Mouse (Mus musculus) frontal cortex, postnatal 25 days (tissue): ENCODE results near the gene Tmem201.

Source experiments
- DNase-seq, 2 experiments: peaks; one replicate each; pipeline ENCODE4 v3.0.0; 2022; ENCODE audit warnings: low spot score in 2 of 2

Gene Tmem201

DNA sequence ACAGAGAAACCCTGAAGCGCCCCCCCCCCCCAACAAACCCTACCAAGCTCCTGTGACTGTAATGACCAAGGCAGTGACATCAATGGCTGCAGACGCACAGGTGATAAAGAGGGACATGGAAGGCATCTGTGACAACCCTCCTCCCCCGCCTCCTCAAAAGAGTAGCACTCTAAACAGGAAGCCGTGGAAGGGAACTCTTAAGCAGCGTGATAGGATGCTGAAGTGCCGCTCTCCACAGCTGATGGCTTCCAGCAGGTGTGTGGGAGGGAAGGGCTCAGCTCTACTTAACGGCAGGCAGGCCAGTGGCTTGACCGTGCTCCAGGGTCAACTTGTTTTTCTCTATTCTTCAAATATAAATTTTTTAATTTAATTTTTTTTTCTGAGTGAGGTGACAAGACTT is 16.7 kb downstream of the Tmem201 start:
- DNase-seq, result no peak

DNA sequence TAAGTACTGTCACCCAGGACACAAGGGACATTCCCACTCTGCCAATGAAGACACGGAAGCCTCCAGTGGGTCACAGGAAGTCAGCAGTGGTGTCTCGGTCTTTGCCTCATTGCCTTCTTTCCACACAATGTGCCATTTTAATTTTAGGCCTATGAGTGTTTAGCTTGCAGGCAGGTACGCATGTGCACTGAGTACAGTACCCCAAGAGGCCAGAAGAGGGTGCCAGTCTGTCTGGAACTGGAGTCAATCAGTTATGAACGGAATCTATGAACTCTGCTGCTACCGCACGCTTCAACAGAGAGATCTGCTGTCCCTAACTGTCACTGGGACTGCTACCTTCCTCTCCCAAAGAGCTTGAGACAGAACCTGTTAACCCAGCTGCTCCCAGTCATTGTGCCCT is 18.2 kb downstream of the Tmem201 start:
- no peak for DNase-seq

DNA sequence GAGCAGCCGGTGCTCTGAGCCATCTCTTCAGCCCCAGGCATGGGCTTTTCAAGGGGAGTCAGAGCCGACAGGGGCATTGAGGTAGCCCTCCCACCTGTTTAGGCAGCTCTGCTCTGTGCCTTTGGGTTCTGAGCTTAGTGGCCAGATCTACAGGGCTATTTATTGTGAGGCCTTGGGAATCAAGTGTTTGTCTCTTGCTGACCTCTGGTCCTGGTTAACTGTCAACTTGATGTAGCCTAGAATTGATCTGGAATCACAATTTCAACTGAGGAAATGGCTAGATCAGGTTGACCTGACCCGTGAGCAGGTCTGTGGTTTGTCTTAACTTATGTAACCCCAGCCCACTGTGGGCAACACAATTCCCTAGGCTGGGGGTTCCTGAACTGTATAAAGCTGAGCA is 23.3 kb downstream of the Tmem201 start:
- no peak for DNase-seq

DNA sequence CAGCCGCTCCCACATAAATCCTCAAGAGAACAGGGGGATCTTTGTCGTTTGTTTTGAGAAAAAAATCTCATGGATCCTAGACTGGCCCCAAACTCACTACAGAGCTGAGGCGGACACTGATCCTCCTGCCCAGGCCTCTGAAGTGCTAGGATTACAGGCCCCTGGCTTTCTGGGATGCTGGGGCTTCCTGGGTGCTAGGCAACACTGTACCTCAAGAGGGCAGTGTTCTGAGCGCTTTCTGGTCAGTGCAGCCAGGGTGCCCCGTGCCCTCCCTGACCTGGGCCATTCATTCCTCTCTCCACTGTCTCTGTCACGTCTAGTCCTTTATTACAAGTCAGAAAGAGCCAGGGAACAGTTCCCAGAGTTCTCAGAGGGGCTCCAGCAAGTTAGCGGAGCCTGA is 25.9 kb downstream of the Tmem201 start:
- no peak for DNase-seq

DNA sequence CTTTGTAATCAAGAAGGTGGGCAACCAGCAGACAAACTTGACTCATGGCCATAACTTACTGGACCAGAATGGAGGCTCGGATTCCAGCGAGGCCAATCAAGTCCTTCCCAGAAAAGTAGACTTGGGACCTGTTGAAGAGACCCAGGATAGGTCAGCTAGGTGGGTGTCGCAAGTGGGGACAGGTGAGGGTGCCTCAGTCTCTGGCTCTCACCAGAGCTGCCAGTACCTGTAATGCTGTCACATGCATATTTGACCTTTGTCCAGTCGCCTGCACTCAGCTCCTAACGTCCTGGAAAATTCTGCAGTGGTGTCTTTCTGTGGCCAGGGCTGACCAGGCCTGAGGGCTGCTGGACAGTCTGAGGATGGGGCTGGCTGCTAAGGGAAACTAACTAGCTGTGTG is 26.4 kb downstream of the Tmem201 start:
- DNase-seq, result no peak

DNA sequence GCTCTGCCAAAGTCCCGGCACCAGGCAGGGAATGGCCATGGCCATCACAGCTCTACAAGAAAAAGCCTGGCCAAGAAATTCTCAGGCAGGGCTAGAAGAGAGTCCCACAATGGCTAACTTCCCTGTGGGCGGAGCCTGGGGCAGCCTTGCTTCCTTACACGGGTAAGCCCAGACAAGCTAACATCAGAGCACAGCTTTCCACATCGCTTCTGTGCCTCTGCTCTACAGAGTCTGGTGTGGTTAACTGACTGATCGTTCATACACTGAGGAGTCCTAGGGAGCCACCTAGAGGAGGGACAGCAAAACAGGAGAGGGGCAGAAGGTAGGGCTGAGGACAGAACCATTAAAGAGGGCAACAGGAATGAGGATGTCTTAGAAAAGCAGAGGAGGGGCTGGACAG is 27.3 kb downstream of the Tmem201 start:
- no peak for DNase-seq

DNA sequence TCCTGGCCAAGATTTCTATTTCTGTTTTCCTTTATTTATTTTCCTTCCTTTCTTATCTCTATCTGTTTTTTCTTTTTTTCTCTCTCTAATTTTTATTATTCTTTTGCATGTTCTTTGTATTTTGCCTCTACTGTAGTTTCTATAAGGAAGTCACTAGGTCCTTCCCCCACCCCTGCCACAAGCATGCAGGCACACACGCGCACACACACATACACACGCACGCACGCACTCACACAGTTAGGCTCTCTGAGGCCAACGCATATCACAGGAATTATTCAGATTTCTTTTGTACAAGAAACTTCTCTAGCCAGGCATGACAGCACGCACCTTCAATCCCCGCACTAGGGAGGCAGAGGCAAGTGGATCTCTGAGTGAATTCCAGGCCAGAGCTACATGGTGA is 31.9 kb downstream of the Tmem201 start:
- no peak for DNase-seq

DNA sequence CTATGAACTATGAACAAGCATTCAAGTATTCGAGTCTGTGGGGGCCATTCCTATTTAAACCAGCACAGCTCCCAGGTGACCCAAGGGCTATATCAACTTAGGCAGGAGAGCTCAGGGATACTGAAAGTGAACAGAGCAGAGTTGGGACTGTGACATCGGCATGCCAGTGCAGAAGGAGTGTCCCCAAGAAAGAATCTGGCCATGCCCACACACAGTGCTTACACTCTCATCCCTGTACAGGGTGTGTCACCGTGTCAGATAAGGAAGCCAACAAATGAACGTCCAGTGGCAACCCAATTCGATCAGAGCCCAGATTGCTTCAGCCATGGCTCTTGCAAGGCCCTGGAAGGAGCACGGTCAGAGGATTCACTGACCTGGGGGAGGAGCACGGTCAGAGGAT is 32.5 kb downstream of the Tmem201 start:
- no peak for DNase-seq

DNA sequence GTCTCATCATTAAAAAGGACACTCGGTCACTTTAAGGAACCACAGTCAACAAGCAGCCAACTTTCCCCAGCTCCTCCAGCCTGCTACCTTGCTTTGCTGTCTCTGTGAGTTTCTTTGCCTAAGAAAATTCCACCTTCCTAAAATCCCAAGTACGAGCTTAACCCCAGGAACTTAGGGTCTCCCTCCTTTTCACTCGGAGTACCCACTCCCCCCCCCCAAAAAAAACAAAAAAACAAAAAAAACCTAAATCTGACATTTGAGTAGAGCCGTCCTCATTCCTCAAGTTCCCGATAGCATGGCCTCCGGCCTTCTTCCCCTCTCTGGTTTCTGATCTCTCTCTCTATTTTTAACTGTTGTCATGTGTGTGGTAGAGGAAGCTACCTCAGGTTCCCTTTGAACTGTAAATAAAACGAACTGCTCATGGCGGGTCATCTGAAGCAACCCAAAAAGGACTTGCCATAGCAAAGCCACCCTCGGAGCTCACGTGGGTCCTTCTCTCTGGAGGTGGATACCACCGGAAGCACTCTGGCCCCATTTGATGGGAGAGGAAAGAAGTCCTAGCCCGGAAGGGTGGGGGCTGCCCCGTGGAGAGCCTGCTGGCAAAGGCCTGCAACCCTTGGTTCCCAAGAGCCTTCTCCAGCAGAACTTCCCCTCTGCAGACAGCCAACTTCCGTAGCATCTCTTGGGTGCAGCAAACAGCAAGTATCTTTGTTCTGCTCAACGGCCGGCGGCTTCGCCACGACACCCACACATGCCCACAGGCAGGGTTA is 35.4 kb downstream of the Tmem201 start, which contains the start of gene Pik3cd:
Pik3cd (minus strand) TSS at position 362 of the 770 bp plus-strand sequence.
- DNase-seq, result no peak

DNA sequence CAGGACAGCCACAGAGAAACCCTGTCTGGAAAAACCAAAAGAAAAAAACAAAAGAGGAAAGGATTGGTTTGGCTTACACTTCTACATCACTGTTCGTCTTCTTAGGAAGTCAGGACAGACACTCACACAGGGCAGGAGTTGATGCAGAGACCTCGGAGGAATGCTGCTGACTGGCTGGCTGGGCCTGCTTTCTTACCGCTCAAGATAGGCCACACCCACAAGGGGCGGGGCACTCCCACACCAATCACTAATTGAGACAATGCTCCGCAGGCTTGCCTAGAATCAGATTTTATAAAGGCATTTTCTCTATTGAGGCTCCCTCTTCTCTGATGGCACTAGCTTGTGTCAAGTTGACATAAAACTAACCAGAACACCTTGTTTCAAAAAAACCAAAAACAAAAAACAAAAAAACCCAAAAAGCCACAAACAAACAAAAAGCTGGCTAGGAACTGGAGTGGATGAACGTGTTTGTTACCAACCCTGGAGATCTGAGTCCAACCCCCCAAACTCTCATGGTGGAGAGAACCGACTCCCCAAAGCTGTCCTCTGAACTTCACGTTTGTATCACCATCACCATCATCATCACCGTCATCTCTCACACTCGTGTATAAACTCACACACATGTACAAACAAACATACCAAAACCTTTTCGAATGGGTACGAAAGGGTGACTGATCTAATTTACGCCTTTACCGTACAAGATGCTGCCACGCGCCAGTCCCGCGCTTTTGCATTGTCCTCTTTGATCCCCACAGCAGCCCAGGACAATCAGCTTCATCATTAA is 36.2 kb downstream of the Tmem201 start:
- DNase-seq, result no peak

DNA sequence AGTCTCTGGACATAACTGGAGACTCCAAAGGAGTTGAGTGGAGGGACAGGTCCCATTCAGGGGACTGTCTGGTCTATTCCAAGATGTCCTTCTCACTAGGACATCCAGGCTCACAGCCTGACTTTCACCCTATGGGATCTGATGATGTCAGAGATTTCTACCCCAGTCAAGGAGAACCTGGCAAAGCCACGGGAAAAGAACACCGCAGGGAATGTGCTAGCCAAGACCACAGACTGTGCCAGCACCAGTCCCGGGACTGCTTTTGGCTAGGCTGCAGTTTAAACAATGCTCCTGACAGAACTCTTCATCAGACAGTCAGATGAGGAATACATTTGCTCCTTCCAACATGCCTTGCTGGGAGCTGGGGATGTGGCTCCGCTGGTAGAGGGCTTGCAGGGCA is 37.9 kb downstream of the Tmem201 start:
- DNase-seq, result no peak

DNA sequence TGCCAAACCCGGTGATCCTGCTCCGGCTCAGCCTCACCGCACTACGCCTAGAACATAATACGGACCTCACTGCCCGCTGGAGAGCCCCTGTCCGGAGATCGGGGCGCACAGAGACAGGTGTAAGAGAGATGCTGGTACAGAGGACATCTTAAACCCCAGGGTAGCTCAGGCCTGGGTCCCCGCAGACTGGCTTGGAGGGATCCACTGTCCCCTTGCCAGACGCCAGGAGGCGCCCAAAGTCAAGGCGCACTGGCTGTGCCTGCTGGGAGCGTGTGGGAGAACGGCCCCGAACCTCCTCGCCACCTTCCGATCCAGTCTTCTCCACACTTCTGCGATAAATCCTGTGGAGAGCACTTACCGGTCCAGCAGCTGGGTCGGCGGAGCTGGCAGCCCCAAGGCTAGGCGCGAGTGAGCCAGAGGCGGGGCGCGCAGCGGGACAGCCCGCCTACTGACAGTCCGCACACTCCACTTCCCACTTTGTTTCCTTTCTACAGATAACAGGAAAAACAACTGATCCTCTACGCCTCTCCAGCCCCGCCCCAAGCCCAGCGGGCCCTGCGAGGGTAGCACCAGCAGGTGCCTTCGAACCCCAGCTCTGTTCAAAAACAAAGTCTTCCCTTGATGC is 39.5 kb downstream of the Tmem201 start:
- no peak for DNase-seq

DNA sequence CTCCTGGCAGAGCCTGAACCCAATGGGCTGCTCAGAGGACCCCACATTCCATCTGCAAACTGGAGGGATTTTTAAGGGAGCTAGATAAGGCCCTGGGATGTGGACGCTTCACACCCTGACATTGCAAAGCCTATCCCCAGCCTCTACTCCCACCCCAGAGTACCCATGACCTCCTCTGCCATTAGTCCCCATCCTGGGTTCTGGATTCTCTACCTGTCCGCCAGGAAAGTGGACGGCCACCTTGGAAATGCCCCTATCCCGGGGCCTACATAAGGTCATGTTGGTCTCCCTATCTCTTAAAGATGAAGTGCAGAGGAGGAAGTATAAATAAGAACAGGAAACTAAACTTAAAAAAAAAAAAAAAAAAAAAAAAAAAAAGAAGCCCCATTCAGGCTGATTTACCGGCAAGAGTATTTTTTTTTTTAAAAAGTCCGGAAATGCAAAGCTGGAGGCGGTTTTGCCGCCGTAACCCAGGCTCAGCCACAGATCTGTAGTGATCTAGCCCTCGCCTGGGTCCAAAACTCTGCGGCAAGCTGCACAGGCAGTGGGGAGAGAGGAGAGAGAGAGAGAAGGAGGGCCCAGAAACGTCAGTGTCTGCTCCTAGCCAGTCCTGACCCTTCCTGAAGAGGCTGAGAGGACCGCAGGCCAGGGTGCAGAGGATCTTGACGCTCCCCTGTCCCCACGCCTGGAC is 40.2 kb downstream of the Tmem201 start:
- DNase-seq, result no peak

DNA sequence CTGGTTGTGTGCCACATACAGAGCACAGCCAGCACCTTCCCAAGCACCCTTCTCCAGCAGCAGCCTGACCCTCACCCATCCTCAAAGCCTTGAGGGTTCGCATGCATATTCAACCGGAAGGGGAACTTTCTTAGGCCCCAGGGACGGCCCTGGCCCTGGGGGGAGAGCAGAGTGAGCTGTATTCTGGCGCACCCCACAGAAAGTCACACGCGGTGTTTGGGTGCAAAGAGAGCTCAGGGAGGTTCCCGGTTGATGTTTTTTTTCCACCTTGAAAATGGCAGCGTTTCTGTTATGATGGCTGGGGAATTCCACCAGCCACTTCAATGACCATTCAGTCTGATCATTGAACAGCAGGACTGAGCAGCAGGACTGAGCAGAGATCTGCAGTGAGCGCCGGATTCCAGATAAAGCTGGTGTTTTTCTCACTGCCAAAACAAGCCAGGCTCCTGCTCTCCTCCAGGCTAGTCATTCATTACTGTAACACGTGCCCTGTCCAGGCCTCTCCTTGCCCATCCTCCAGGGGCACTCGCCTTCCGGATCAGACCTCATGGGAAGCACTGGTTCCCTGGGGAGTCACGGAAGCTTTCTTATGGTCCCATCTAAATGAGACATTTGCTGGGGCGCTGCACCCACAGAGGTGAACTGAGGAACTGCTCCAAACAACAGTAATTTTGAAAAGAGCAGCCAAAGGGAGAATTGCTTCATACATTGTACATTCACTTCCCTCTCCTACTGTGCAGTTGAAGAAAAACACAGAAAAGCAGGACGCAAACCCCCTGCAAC is 41.5 kb downstream of the Tmem201 start:
- no peak for DNase-seq

DNA sequence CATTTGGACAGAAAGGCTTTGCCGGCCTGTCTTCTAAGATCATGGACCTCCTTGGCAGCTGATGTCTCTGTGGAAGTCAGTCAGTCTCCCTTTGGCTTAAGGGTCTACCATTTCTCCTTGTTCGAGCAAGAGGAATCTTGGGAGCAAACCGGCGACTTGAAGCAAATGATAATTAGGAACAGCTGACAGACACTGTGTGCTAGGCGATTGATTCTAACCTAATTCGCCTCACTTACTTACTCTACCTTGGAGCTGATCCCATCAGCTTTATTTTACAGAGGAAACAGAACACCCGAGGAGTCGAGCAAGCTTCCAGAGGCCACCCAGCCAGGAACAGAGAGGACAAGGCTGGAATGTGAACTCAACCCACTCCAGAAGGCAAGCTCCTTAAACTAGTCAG is 46.5 kb downstream of the Tmem201 start:
- no peak for DNase-seq

DNA sequence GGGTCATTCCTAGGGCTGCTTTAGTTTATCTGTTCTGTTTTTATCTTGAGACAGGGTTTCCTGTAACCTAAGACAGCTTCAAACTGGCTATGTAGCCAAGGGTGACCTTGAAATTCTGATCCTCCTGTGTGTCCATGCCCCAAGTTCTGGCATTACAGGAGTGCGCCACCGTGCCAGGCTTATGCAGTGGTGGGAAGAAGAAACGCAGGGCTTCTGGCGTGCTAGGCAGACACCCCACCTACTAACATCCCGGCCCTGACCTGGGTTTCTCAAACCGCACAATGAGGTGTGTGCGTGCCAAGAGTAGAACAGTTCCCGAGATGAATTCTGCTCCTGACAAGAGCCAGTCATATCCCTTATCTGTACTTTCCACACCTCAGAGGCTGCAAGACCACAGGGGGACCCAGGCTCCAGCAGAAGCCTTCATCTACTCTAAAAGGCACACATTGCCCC is 47.0 kb downstream of the Tmem201 start:
- no peak for DNase-seq

DNA sequence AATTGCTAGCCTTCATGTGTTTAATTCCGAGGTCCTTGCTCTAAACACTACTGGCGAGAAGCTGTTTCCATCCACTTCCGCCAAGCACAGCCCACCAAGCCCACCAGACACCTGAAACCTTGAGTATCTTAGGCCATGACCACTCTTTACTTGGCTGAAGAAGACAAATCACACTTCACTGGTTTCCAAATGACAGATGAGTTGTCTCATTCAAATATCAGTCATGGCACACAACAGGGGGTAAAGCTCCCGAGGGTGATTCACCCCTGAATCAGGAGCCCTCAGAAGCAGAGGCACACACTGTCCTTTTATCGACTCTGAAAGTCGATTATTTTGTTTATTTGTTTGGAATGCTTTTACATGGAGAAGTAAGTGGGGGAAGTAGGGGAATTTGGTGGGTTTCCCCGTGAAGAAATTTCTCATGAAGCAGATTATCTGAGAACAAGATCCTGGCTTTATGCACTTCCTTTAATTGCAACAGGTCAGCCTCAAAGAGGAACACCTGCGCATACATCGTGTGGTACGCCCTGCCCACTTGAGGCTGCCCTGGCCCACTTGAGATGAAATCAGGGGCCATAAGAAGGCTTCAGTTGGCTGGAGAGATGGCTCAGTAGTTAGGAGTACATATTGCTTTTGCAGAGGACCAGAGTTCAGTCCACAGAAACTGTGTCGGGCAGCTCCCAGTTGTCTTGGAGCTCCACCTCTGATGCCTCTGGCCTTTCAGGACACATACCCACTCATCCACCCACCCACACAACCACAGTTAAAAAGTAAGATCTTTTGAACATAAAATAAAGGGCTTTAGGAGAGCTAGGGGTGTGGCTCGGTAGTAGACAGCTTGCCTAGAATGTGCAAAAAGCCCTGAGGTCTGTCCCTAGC is 47.8 kb downstream of the Tmem201 start:
- no peak for DNase-seq

DNA sequence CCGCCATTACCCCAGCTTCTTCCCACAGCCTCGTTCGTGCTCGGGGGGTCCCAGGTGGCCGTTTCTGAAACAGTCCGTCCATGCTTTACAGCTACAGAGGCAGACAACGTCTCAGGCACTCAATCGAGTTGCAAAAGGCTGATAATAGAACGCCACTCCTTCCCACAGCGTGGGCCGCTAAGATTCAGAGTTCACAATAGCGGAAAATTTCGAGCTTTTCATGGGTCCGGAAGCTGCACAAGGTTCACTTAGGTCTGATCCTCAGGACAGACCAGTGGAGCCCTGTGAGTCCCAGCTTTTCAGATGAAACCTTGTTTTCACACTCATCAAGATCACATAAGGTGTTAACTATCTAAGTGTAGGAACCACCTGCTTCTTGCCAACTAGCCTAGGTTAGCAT is 49.0 kb downstream of the Tmem201 start:
- DNase-seq, result no peak

DNA sequence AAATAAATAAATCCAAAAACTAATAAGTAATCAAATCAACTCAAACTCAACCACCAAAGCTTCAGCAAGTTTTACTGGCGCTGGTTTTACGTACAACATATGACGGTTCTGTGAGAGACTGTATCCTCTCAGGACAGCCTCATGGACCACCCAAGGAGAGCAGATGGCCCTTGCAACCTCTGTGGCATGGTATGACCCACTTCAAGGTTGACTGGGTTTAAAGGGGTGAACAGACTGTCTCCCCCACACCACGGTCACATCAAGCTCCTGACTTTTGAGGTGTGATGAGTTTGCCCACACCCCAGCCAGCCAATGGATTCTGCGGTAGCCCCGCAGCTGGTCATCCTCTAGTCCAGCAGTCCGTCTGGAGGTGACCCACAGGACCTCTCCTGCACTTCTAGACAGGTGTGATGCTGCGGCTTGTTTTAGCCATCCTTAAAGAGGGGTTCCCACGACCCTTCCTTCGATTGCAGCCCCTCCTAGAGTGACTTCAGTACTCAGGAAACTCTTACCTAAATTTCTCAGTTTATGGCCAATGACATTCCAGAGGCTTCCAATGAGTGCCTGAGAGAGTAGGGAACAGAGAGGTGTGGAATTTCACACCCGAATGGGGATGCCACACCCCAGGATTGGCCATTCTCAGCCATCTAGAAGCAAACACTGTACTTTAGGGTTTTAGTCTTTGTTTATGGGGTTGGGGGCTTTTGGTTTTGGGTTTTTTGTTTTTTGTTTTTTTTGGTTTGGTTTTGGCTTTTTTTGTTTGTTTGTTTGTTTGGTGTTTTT is 52.8 kb downstream of the Tmem201 start:
- no peak for DNase-seq

DNA sequence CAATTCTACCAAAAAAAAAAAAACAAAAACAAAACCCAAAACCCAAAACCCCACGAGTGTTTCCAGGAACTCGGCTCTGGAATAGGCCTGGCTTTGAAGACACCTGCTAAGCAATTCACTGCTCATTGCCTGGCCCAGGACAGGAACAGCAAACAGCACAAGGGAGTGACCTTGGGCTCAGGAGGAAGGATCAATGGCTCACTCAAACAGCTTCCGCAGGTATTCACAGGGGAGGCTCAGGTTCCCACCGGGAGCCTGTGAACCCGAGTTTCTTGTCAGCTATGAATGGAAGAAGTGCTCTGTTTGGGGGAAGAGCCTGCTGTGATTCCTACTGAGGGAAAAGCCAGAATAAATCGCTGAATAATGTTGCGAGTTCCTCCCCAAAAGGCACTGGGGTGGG is 54.0 kb downstream of the Tmem201 start:
- no peak for DNase-seq
